Mouse (Mus musculus): ENCODE results near the gene Gzmm.

The Gzmm gene

DNA sequence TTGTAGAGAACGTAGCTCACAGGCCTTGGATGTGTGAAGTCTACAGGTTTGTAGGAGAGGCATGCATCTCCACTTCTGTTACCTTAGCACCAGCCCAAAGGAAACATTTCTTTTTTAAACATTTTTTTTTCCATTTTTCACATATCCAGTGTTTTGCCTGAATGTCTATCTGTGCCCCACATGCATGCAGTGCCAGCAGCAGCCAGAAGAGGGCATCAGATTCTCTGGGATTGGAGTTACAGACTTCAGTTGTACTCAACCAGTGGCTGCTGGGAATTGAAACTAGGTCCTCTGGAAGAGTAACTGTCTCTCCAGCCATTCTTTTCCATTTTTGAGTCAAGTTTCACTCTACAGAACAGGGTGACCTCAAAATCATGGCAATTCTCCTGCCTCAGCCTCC lies 43.7 kb downstream of the Gzmm start:
- no peak for DNase-seq

DNA sequence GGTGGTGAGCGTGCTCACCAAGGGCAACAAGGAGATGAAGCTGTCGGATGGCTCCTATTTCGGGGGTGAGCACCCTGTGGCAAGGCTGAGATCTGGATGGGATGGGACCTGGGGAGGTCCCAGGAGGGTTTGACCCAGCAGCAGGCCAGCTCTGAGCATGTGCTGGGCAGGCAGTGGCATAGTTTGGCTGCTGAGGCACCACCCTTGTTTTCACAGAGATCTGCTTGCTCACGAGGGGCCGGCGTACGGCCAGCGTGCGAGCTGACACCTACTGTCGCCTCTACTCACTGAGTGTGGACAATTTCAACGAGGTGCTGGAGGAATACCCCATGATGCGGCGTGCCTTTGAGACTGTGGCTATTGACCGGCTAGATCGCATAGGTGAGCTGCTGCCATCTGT lies 45.0 kb downstream of the Gzmm start:
- no peak for DNase-seq

DNA sequence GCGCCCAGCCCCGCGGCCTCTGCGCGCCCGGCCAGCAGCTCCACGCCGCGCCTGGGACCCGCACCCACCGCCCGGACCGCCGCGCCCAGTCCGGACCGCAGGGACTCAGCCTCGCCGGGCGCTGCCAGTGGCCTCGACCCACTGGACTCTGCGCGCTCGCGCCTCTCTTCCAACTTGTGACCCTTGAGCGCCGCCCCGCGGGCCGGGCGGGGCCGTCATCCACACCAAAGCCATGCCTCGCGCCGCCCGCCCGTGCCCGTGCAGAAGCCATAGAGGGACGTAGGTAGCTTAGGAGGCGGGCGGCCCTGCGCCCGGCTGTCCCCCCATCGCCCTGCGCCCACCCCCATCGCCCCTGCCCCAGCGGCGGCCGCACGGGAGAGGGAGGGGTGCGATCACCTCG lies 46.5 kb downstream of the Gzmm start:
- DNase-seq, result no peak

DNA sequence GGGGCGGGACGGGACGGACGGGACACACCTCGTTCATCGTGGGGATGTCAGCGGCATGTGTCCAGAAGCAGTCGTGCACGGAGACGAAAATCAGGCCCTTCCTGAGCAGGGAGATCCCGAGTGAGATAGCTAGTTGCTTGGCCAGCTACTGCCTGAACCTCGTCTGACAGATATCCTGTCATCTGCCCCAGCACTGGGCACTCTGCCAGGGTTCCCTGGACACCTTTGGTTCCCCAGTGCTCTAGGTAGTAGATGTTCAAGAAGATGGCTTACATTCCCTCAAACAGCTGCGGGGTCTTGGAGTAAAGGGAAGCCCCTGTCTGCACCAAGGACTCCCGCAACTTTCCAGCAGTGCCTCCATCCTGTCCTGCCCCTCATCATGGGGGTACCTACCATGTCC lies 47.9 kb downstream of the Gzmm start:
- DNase-seq, result no peak

DNA sequence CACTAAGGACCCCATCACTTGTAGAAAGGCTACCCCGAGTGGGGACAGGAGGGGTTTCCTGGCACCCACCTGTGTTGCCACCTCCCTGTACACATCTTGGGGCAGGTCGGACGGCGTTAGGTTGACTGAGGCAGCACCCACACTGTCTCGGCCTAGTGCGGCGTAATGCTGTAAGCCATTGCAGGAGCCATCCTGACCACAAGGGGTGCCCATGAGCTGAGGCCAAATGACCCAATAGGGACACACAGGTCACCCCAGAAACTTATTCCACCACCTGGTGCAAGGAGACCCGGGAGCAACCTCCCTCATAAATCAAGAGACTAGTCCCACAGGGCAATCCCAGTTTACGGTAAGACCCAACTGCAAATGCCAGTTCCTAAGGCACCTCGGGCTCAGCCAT lies 49.4 kb downstream of the Gzmm start:
- no peak for DNase-seq

DNA sequence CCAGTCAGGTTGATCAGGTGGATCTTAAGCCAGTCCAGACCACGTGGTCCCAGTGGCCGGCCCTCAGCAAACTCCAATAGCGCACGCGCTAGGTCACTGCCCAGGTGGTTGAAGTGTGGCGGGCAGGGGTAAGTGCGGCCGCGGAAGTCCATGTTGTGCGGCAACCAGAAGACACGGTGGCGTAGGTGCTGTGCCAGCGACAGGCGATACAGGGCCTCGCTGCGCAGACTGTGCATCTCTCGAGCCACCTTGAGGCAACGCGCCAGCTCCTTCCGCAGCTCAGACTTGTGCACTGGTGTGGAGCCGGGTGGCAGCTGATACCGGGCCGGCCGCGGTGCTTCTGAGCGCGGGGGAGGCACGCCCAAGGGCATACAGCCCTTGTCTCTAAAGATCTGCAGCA lies 50.4 kb downstream of the Gzmm start:
- DNase-seq, result no peak

DNA sequence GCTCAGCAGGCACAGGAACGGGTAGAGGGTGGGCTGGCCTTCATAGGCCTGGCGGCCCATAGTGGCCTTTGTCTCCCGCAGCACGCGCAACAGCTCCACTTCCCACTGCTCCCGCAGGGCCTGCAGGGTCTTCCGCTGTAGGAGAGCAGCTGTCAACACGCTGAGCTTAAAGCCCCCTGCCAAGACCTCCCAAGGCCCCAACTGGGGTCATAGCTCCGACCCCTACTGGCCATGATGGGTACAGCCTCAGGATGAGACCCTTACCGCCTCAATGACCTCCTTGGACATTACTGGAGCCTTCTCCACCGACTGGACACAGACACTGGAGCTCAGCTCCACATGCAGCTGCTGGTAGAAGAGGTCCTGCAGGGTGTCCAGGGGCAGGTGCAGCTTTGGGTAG lies 52.0 kb downstream of the Gzmm start:
- DNase-seq, result no peak

DNA sequence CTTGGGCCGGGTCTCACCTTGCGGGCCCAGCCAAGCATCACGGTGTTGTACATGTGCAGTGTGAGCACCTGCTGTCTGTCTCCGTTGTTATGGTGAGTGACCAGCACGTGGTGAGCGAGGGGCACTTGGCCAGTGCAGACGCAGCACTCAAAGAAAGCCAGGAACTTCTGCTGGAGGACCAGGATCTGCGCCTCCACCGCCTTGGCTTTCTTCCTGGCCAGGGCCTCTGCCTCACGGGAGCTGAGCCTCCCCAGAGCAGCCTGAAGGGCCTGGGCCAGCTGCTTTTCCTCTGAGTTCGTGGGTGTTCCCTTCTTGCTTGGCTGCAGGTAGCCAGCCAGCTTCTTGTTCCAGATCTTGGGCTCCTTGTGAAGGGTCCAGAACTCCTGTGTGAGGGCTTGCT lies 54.3 kb downstream of the Gzmm start:
- DNase-seq, result no peak

DNA sequence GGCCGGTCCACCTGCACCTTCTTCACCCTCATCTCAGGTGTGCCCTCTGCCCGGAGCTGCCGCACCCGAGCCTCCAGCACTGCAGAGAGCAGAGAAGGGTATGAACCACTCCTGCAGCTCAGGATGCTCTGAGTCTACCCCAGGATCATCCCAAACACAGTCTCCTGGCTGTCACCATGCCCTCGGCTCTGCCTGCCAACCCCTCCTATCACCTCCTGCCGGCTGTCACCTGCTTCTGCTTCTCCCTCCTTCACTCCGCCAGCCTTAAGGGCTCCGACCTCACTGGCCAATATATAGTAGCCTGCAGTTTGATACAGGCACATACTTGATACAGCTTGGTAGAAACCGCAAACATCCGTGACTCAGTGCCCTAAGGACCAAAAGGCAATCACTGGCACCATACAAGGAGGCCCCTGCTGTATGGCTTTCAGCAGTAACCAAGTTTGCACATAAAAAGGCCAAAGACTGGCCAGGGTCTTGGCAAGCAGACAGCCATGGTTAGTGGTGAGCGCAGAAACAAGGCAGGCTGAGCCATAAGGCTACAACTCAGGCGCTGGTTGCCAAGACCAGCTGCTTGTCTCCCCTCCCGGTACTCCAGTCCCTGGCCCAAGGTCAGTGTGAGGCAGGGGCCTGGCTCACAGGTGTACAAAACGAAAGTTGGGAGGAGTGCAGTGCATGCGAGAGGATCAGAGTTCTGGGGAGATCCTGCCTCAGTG lies 55.0 kb downstream of the Gzmm start:
- no peak for DNase-seq
